Mouse (Mus musculus) testis, adult 2 months (tissue): Measurements from ENCODE around the gene Hirip3.
A peak's percentile ranks its signal among the peaks of the same experiment; 100 is the strongest.

ENCODE experiments used
- CTCF ChIP-seq: fragments of 200-500 bp; IDR thresholded peaks from 2 replicates; pipeline ENCODE4 v1.5.1; 2012; ENCODE audit warnings: low read depth, mild to moderate bottlenecking, inconsistent platforms, low read length, moderate library complexity; ENCODE audit not compliant: control insufficient read depth, insufficient read depth, insufficient replicate concordance
- POLR2A ChIP-seq: fragments of 200-500 bp; IDR thresholded peaks from 2 replicates; pipeline ENCODE4 v1.6.1; 2012; ENCODE audit warnings: low read depth, mild to moderate bottlenecking, inconsistent platforms, low read length, moderate library complexity; ENCODE audit not compliant: control insufficient read depth

DNA sequence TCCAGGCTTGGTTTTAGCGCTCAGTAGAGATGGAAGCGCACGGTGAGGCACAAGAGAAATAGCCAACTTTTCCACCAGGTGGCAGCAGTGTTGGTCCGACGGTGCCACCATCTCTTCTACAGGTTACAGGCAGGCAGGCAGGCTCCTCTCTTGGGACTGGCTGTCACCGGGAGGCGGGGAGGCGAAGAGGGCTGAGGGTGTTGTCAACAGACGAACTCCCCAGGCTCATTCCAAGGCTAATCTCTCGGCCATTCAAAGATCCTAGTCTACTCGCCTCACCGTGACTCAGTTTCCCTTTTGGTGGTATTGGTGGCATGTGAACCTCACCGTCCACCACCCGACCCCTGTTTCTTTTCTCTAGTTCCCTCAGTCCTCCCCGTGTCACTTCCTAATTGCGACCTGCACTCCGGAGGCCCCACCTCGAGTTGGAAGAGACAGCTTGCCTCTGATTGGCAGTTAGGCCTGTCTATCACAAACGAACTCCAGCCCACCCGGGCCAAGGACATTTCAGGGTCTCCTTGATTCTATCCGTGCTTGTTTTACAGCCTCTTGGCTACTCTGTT, 29.7 kb upstream of the Hirip3 start:
- TF ChIP-seq CTCF: peak; percentile 77; the same call in 1 of the 2 replicates
- no peak for TF ChIP-seq POLR2A
